Mouse (Mus musculus): Measurements from ENCODE around the gene Daam1.

DNA sequence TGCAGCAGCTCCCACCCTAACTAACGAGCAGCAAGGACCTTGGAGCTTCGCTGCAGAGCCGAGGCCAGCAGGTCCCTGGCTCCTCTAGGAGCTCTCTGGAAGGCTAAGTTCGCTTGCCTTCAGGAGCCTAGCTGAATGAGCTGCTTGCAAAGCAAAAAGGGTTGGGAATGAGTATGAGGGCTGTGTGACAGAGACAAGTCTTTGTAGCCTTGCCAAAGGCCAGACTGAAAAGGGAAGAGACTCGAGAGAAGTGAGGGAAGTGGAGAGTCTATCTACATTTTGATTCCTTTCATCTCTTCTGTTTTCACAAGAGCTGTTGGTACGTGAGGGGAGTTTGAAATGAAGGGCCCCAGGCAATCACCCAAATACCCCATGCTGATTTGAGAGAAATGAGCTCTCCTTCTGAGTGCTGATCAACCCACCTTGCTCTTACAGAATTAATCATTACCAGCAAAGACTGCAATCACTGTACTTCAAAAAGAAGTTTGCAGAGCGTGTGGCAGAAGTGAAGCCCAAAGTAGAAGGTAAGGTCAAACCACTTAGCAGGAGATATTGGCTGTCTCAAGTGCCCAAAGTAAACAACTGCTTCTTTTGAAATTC, 145.6 kb downstream of the Daam1 start:
- TF ChIP-seq CTCF (IDR thresholded peaks at IDR 0.05; ENCODE audit: low read depth, low read length) (no peak), POLR2A (IDR thresholded peaks at IDR 0.05; ENCODE audit: borderline replicate concordance, low read depth, low read length) (no peak)
